Mouse (Mus musculus) B cell, adult 2 months (primary cell): ENCODE data around the gene Cpsf6.

ENCODE experiments used
- DNase-seq, 2 experiments: peaks; one replicate each; pipeline ENCODE4 v3.0.0; 2022

The Cpsf6 gene

GRCm38 (mm10) chr10:117413562-117414527 is 34.0 kb upstream of the Cpsf6 start:
- DNase-seq: no peak

- no peak for DNase-seq
Measured at GRCm38 (mm10) chr10:117412474-117413057, 32.8 kb upstream of the Cpsf6 start.

DNA sequence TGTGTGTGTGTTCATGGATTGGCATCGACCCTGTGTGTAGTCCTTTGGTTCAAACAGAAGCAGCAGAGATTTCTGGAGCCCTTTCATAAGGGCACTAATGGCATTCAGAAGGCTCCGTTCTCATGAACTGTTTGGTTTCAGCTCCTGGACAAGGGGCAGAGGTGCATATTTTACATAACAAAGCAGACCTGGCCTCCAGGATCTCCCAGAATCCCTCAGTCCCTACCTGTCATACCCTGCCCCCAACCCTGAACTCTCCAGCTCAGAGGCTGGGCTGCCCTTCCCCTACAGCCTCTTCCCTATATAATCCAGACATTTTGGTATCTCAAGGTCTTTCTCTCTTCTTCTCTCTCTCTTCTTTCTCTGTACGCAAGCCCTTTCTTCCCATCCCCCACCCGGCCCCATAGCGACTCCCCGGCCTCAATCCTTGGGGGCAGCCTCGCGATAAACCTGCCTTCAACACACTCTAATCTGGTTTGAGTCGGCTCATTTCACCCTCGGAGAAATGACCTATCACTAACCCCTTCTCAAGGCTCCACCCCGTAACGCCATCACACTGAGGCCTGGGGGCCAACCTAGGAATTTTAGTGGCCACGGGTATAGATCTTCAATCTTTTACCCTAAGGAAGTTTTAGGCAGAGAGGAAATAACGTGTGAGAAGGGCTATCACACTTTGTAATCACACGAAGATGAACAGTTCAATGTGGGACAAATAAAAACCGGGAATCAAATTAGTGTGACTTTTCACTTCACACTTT is 32.1 kb upstream of the Cpsf6 start:
- DNase-seq: no peak

GRCm38 (mm10) chr10:117411131-117411530 is 31.3 kb upstream of the Cpsf6 start:
- no peak for DNase-seq

- no peak for DNase-seq
Measured at GRCm38 (mm10) chr10:117410481-117411048, 30.8 kb upstream of the Cpsf6 start.

DNA sequence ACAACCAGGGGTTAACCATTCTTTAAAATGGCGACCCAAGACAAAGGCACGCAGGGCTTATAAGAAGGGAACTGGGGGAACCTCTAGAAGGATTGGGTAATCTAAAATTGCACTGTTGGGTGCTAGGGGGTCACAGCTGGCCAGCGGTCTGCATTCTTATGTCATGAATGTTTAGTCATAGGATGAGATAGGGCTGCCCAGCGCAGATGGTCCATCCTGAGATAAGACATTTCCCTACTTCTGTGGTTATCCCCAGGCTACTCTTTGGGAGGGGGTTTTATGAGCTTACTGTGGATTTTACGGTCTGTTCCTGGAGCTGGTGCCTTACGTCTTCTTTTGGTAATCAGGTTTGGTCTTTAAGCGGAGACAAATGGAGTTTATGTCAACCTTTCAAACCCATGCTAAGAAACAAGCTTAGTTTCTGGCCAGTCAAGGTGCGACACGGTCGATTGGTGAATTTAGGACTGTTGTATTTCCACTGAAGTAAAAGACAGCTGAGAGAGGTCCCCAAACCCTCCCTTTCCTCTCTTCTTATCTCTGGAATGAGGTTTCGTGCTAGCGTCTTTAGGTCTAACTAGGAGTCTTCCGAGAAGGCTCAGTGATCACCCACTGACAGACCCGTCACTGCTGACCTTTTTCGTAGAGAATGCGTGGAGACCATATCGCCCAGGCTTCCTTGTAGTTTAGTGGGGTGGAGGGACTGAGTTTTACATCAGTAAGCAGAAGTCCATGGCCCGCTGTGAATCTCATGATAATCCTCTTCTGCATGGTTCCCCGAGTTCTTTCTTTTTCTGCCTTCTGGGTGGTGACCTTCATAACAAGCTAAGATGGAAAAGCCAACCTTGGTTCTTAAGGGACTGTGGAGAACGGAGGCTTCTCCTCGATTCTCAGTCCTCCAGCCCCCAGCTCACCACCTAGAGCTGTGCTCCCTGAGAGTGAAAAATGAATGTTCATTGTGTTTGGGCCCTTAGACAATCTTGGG is 29.8 kb upstream of the Cpsf6 start:
- no peak for DNase-seq

- DNase-seq: no peak
Measured at GRCm38 (mm10) chr10:117408545-117409372, 28.9 kb upstream of the Cpsf6 start.

DNA sequence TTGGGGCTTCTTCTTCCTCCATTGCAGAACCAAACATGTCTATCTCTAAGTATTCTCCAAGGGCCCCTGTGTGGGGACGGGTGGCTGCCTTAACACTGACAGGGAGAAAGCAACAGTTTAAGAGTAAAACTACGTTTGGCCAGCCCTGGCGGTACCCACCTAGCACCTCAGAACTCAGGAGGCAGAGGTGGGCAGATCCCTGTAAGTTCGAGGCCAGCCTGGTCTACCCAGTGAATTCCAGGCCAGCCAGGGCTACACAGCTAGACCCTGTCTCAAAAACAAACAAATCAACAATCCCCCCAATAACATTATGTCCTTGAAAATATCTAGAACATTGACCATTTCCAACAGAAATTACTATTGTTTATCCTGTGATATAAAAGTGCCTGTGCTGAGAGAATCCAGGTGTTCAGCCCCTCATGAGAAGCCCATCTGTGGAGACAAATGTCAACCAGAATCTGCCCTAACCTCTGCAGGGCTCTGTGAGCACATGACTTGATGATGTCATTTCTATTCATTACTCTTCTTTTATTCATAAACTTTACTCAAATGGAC is 28.0 kb upstream of the Cpsf6 start:
- DNase-seq: no peak

- no peak for DNase-seq
Measured at GRCm38 (mm10) chr10:117406843-117407733, 27.3 kb upstream of the Cpsf6 start.

DNA sequence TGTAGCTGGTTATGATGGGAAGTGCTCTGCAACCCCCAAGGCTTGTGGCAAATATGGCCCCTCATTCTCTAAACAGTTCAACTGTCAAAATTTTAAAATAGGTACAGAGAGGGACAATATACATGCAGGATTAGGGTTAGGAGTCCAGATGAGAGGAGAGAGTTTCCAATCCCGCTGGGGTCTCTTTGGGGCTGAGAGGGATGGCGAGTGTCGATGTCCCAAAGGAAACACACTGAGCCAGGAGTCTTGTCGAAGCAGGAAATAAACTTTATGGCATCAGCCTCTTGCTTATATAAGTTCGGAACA is 26.4 kb upstream of the Cpsf6 start:
- no peak for DNase-seq

DNA sequence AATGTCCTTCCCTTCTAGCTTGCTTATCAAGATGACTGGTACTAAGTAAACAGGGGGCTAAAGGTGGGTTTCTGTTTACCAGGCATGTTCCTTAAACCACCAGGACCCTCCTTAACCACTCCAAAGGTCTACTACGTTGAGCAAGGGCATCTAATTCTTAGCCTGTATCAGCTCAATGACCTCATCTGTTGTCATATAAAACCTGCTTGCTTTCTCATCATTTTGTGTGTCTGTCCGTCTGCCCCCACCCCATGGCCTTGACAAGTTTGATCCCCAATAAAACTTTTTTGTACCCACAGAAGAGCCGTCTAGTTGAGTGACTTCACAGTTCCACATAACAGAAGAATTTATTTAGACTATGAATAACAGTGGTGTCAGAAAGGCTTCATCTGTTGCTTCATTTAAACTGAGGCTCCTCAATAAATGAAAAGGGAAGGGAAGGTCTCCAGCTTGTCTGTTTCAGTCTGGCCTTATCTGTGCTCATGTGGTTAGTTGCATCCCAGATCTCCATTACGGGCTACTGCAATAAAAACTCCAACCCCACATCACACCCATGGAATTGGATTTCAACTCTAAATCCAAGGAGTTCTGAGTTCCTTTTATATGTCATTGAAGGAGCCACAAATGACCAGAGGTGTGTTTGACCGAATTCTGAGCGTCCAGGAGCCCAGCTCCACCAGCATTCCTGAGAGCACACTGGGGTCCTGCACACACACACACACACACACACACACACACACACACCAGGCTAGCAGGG is 25.9 kb upstream of the Cpsf6 start:
- no peak for DNase-seq

DNA sequence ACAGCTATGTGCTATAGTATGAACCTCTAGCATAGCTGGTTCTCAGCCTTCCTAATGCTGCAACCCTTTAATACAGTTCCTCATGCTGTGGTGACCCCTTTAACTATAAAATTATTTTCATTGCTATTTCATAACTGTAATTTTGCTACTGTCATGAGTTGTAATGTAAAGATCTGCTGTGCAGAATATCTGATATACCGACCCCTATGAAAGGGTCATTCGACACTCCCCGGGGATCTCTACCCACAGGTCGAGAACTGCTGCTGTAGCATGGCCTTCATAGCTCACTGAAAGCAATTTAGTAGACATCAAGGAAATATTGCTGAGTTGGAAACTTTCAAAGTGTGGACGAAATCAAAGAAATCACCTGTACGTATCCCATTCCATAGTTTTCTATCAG is 24.6 kb upstream of the Cpsf6 start:
- DNase-seq: no peak

- no peak for DNase-seq
Measured at GRCm38 (mm10) chr10:117403344-117403953, 23.6 kb upstream of the Cpsf6 start.

DNA sequence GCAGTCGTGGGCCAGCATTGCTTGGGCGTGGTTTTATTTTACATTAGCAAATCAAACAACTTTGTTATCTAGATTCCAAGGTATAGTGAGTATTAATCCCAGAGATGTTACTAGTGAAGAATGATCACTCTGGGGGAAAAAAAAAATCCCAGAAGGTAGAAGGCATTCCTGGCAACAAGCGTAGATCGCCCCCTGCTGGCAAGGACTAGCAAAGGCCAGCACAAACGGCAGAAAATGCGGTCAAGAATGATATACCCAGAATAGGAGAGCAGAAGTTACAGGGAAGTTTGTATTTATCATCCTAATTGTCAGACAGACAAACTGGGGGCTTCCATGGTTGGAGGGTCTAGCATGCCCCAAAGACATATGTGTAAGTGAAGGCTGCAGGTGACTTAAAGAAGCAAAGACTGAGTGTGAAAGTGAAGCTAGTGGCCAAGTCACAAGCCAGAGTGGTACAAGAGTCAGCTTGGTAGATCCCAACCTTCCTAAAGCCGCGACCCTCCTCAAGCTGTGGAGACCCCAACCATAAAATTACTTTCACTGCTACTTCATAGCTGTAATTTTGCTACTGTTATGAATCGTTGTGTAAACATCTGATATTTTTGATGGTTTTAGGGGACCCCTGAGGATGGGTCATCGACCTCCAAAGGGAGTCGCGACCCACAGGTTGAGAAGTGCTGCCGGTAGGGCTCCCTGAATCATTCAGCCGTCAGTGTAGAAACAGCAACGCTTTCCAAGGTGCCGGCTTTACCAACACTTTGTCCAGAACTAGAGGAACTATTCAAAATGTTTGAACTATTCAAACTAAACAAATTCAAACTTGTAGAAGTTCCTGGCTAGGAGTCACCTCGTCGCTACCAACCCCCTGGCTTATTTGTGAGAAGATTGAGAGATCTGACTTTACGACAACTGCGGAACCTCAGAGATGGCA is 22.9 kb upstream of the Cpsf6 start:
- DNase-seq: peak; percentile 69 to 72

GRCm38 (mm10) chr10:117401364-117401763 is 21.5 kb upstream of the Cpsf6 start:
- DNase-seq: no peak

GRCm38 (mm10) chr10:117400246-117400954 is 20.6 kb upstream of the Cpsf6 start:
- no peak for DNase-seq

- no peak for DNase-seq
Measured at GRCm38 (mm10) chr10:117399839-117400238, 20.0 kb upstream of the Cpsf6 start.
